ENCODE assay signal across 20 mouse cellular contexts in genomic region chr2:33770526-33771130, GRCm38 (mm10).
DNase-seq lines count a peak whose midpoint lies in the region; ATAC-seq and TF ChIP-seq lines count a peak whose summit lies in the region.
"Had no signal": no experiment of that assay in that cellular context is flagged by ENCODE, and none has a peak within 500 bp of the region (broad histone marks: within the 10 kb centered on the region; RNA-seq: fewer than 3 reads in every experiment).

No protein-coding gene starts in this region.

- TF ChIP-seq POLR2A in kidney, adult 2 months (IDR thresholded peaks at IDR 0.05; ENCODE audit: low read depth, low read length), result no peak
- TF ChIP-seq POLR2A in olfactory bulb, adult 2 months (IDR thresholded peaks at IDR 0.05; ENCODE audit: insufficient read depth, low read depth, low read length), result no peak

- H3K4me3 ChIP-seq in forebrain, embryonic 14.5 days (ENCODE audit: low read depth, low read length), result no peak overlapping the region
- H3K4me3 ChIP-seq in forebrain, embryonic 12.5 days (replicated peaks), result no peak overlapping the region
- no peak overlapping the region for H3K4me3 ChIP-seq in kidney, adult 2 months (ENCODE audit: insufficient read depth, low read depth, low read length)
- H3K4me3 ChIP-seq in kidney, embryonic 16.5 days (ENCODE audit: low read length), result no peak overlapping the region
- no peak overlapping the region for H3K4me3 ChIP-seq in midbrain, embryonic 14.5 days (replicated peaks; ENCODE audit: low read depth, low read length)
- no peak overlapping the region for H3K4me3 ChIP-seq in midbrain, embryonic 16.5 days (ENCODE audit: low read depth, low read length)
- no peak overlapping the region for H3K4me3 ChIP-seq in olfactory bulb, adult 2 months (ENCODE audit: insufficient read depth, low read depth, low read length)
- H3K4me3 ChIP-seq in heart, embryonic 10.5 days, result no peak overlapping the region
- H3K4me3 ChIP-seq: embryonic facial prominence, embryonic 10.5 days; hindbrain, embryonic 12.5 days had no signal

- H3K4me2 ChIP-seq in forebrain, embryonic 14.5 days (ENCODE audit: low read length), result no peak overlapping the region
- no peak overlapping the region for H3K4me2 ChIP-seq in forebrain, embryonic 12.5 days
- H3K4me2 ChIP-seq in kidney, embryonic 16.5 days (replicated peaks; ENCODE audit: low read depth, low read length), result no peak overlapping the region
- H3K4me2 ChIP-seq in midbrain, embryonic 14.5 days (ENCODE audit: low read length), result no peak overlapping the region
- no peak overlapping the region for H3K4me2 ChIP-seq in midbrain, embryonic 16.5 days (ENCODE audit: low read length)
- H3K4me2 ChIP-seq: hindbrain, embryonic 12.5 days had no signal

- no peak for TF ChIP-seq CTCF in kidney, adult 2 months (conservative IDR thresholded peaks at IDR 0.05; ENCODE audit: insufficient read depth, insufficient read length, low read depth, low read length)
- no peak for TF ChIP-seq CTCF in olfactory bulb, adult 2 months (IDR thresholded peaks at IDR 0.05; ENCODE audit: insufficient read depth, low read depth, low read length)

- peak overlapping the region; percentile 15; the same call in 1 of the 2 replicates for H3K27ac ChIP-seq in forebrain, embryonic 14.5 days (ENCODE audit: low read depth, low read length)
- H3K27ac ChIP-seq in forebrain, embryonic 12.5 days, result no peak overlapping the region
- H3K27ac ChIP-seq in kidney, adult 2 months (ENCODE audit: insufficient read depth, low read depth, low read length), result no peak overlapping the region
- H3K27ac ChIP-seq in kidney, embryonic 16.5 days (ENCODE audit: low read length), result no peak overlapping the region
- H3K27ac ChIP-seq in midbrain, embryonic 14.5 days (replicated peaks; ENCODE audit: low read depth, low read length), result peak overlapping the region; percentile 14; the same call in 1 of the 2 replicates
- no peak overlapping the region for H3K27ac ChIP-seq in midbrain, embryonic 16.5 days (ENCODE audit: low read length)
- 0 out of 2 replicates have a peak overlapping the region, but pooled peaks have one; percentile 16 for H3K27ac ChIP-seq in olfactory bulb, adult 2 months (ENCODE audit: insufficient read depth, low read depth, low read length)
- no peak overlapping the region for H3K27ac ChIP-seq in heart, embryonic 10.5 days
- H3K27ac ChIP-seq: embryonic facial prominence, embryonic 10.5 days had no signal

- peaks cover 9% of the 10 kb centered on the region for H3K4me1 ChIP-seq in forebrain, embryonic 14.5 days (ENCODE audit: control insufficient read depth, insufficient read depth, low read length)
- peaks cover 35% of the 10 kb centered on the region for H3K4me1 ChIP-seq in forebrain, embryonic 12.5 days
- H3K4me1 ChIP-seq in kidney, adult 2 months (ENCODE audit: control insufficient read depth, insufficient read depth, low read length), result peaks cover 23% of the 10 kb centered on the region
- H3K4me1 ChIP-seq in kidney, embryonic 16.5 days (ENCODE audit: insufficient read depth, low read length), result no peaks in the 10 kb centered on the region; the same call in 1 of the 2 replicates
- H3K4me1 ChIP-seq in midbrain, embryonic 14.5 days (ENCODE audit: control insufficient read depth, insufficient read depth, low read length), result peaks cover 35% of the 10 kb centered on the region
- peaks cover 23% of the 10 kb centered on the region for H3K4me1 ChIP-seq in midbrain, embryonic 16.5 days (ENCODE audit: control insufficient read depth, insufficient read depth, low read length)
- H3K4me1 ChIP-seq in olfactory bulb, adult 2 months (ENCODE audit: control insufficient read depth, insufficient read depth, low read length), result peaks cover 36% of the 10 kb centered on the region
- H3K4me1 ChIP-seq in heart, embryonic 10.5 days, result peaks cover 24% of the 10 kb centered on the region

- no peak for DNase-seq in forebrain, embryonic 14.5 days (ENCODE audit: low spot score)
- DNase-seq in kidney, adult 2 months, result peak; percentile 78
- no peak for DNase-seq in midbrain, embryonic 14.5 days
- no peak for DNase-seq in heart, embryonic 10.5 days (ENCODE audit: low spot score)
- DNase-seq: adrenal gland, postnatal 14 days; cerebellum, adult 2 months; cerebellum, postnatal 10 days; gastrocnemius, postnatal 36 days; heart, adult 11 months; heart, postnatal 10 days; heart, postnatal 4 days had no signal

- H3K36me3 ChIP-seq in forebrain, embryonic 14.5 days (ENCODE audit: control insufficient read depth, insufficient read depth, low read length), result peaks cover 14% of the 10 kb centered on the region
- no peaks in the 10 kb centered on the region for H3K36me3 ChIP-seq in forebrain, embryonic 12.5 days (replicated peaks)
- H3K36me3 ChIP-seq in kidney, adult 2 months (ENCODE audit: control insufficient read depth, insufficient read depth, low read length), result no peaks in the 10 kb centered on the region
- H3K36me3 ChIP-seq in kidney, embryonic 16.5 days (ENCODE audit: insufficient read depth, low read length), result no peaks in the 10 kb centered on the region
- H3K36me3 ChIP-seq in midbrain, embryonic 14.5 days (ENCODE audit: control insufficient read depth, insufficient read depth, low read length), result peaks cover 15% of the 10 kb centered on the region; the same call in 1 of the 2 replicates
- no peaks in the 10 kb centered on the region for H3K36me3 ChIP-seq in midbrain, embryonic 16.5 days (ENCODE audit: control insufficient read depth, insufficient read depth, low read length)
- peaks cover 10% of the 10 kb centered on the region for H3K36me3 ChIP-seq in heart, embryonic 10.5 days

- H3K9me3 ChIP-seq in forebrain, embryonic 14.5 days (replicated peaks; ENCODE audit: control insufficient read depth, low read length), result no peaks in the 10 kb centered on the region
- H3K9me3 ChIP-seq in forebrain, embryonic 12.5 days, result no peaks in the 10 kb centered on the region
- H3K9me3 ChIP-seq in kidney, embryonic 16.5 days (ENCODE audit: low read length), result no peaks in the 10 kb centered on the region
- H3K9me3 ChIP-seq in midbrain, embryonic 14.5 days (ENCODE audit: control insufficient read depth, low read length), result no peaks in the 10 kb centered on the region
- H3K9me3 ChIP-seq in midbrain, embryonic 16.5 days (replicated peaks; ENCODE audit: control insufficient read depth, low read length, poor library complexity, severe bottlenecking), result no peaks in the 10 kb centered on the region
- H3K9me3 ChIP-seq in heart, embryonic 10.5 days, result no peaks in the 10 kb centered on the region
- H3K9me3 ChIP-seq: embryonic facial prominence, embryonic 10.5 days; hindbrain, embryonic 12.5 days had no signal

- H3K9ac ChIP-seq in forebrain, embryonic 14.5 days (ENCODE audit: low read length), result no peak overlapping the region
- H3K9ac ChIP-seq in forebrain, embryonic 12.5 days, result no peak overlapping the region
- no peak overlapping the region for H3K9ac ChIP-seq in kidney, embryonic 16.5 days (replicated peaks; ENCODE audit: low read length)
- H3K9ac ChIP-seq in midbrain, embryonic 14.5 days (replicated peaks; ENCODE audit: low read length), result no peak overlapping the region
- no peak overlapping the region for H3K9ac ChIP-seq in midbrain, embryonic 16.5 days (ENCODE audit: low read depth, low read length)
- H3K9ac ChIP-seq: hindbrain, embryonic 12.5 days had no signal

- 90% methylated on average over 4 of the region's 4 CpGs for WGBS in forebrain, embryonic 14.5 days
- 90% methylated on average over 4 of the region's 4 CpGs for WGBS in forebrain, embryonic 12.5 days
- WGBS in kidney, adult 2 months, result 61% methylated on average over 4 of the region's 4 CpGs
- WGBS in kidney, embryonic 16.5 days, result 90% methylated on average over 4 of the region's 4 CpGs
- WGBS in midbrain, embryonic 14.5 days, result 93% methylated on average over 4 of the region's 4 CpGs
- 92% methylated on average over 4 of the region's 4 CpGs for WGBS in midbrain, embryonic 16.5 days
- WGBS in olfactory bulb, adult 2 months, result 85% methylated on average over 4 of the region's 4 CpGs
- 83% methylated on average over 4 of the region's 4 CpGs for WGBS in heart, embryonic 10.5 days

- H3K27me3 ChIP-seq in forebrain, embryonic 14.5 days (replicated peaks; ENCODE audit: control insufficient read depth, insufficient read depth, low read length), result no peaks in the 10 kb centered on the region
- H3K27me3 ChIP-seq in forebrain, embryonic 12.5 days, result no peaks in the 10 kb centered on the region
- no peaks in the 10 kb centered on the region for H3K27me3 ChIP-seq in kidney, adult 2 months (replicated peaks; ENCODE audit: control insufficient read depth, insufficient read depth, low read length)
- H3K27me3 ChIP-seq in kidney, embryonic 16.5 days (ENCODE audit: insufficient read depth, low read length), result no peaks in the 10 kb centered on the region
- H3K27me3 ChIP-seq in midbrain, embryonic 14.5 days (ENCODE audit: control insufficient read depth, insufficient read depth, low read length), result no peaks in the 10 kb centered on the region
- H3K27me3 ChIP-seq in midbrain, embryonic 16.5 days (ENCODE audit: control insufficient read depth, insufficient read depth, low read depth, low read length), result no peaks in the 10 kb centered on the region
- H3K27me3 ChIP-seq in heart, embryonic 10.5 days (ENCODE audit: insufficient read depth, poor library complexity, severe bottlenecking), result no peaks in the 10 kb centered on the region
- H3K27me3 ChIP-seq: hindbrain, embryonic 12.5 days; Patski had no signal

- ATAC-seq in forebrain, embryonic 14.5 days, result no peak
- no peak for ATAC-seq in forebrain, embryonic 12.5 days (ENCODE audit: low FRiP score)
- no peak for ATAC-seq in kidney, embryonic 16.5 days (ENCODE audit: low FRiP score, low TSS enrichment)
- ATAC-seq in midbrain, embryonic 14.5 days (ENCODE audit: low FRiP score, low TSS enrichment), result no peak
- no peak for ATAC-seq in midbrain, embryonic 16.5 days
- ATAC-seq: activated CD4-positive, CD25-positive, alpha-beta regulatory T cell, adult 4 months; hindbrain, embryonic 16.5 days; Patski had no signal

Comparison
In these comparisons a context has a peak if more than half of its experiments do, and no peak if none do; other contexts are left out.
1. H3K27ac ChIP-seq: peak in forebrain, embryonic 14.5 days (single experiment), midbrain, embryonic 14.5 days (single experiment) and olfactory bulb, adult 2 months (single experiment); none in forebrain, embryonic 12.5 days (single experiment), kidney, adult 2 months (single experiment), kidney, embryonic 16.5 days (single experiment), midbrain, embryonic 16.5 days (single experiment) and heart, embryonic 10.5 days (single experiment).